Mouse (Mus musculus) gonadal fat pad, adult 2 months (tissue): ENCODE measurements at regions not wholly inside any gene's neighbourhood (a gene's known extent, or its start where the extent isn't known, plus 50 kb on each side); places are given as distances from the start of the nearest gene placed in this dataset.

Source experiments
- DNase-seq: peaks from one replicate; pipeline ENCODE4 v3.0.0-alpha.2; 2012; ENCODE audit warnings: low read depth

- DNase-seq = no peak
These were observed 241.6 kb upstream of the Hs6st1 start for GRCm38 (mm10) chr1:35826575-35827114.

GRCm38 (mm10) chr1:35827471-35827870, 240.7 kb upstream of the Hs6st1 start:
- no peak for DNase-seq

- no peak for DNase-seq
These were observed 234.0 kb upstream of the Hs6st1 start for GRCm38 (mm10) chr1:35834180-35834579.

- DNase-seq = no peak
These were observed 231.6 kb upstream of the Hs6st1 start for GRCm38 (mm10) chr1:35836552-35836951.

GRCm38 (mm10) chr1:35838625-35839024, 229.6 kb upstream of the Hs6st1 start:
- DNase-seq = no peak

- DNase-seq = no peak
These were observed 228.8 kb upstream of the Hs6st1 start for GRCm38 (mm10) chr1:35839446-35839845.

GRCm38 (mm10) chr1:35841626-35842025, 226.6 kb upstream of the Hs6st1 start:
- no peak for DNase-seq

- no peak for DNase-seq
These were observed 225.5 kb upstream of the Hs6st1 start for GRCm38 (mm10) chr1:35842707-35843106.

GRCm38 (mm10) chr1:35843566-35843965, 224.6 kb upstream of the Hs6st1 start:
- DNase-seq = no peak

GRCm38 (mm10) chr1:35846224-35846936, 221.8 kb upstream of the Hs6st1 start:
- no peak for DNase-seq

GRCm38 (mm10) chr1:35848160-35848954, 219.8 kb upstream of the Hs6st1 start:
- DNase-seq = no peak

GRCm38 (mm10) chr1:35849406-35850190, 218.6 kb upstream of the Hs6st1 start:
- no peak for DNase-seq

- DNase-seq = no peak
These were observed 218.0 kb upstream of the Hs6st1 start for GRCm38 (mm10) chr1:35850191-35850545.

- DNase-seq = no peak
These were observed 217.6 kb upstream of the Hs6st1 start for GRCm38 (mm10) chr1:35850566-35851085.

- DNase-seq = no peak
These were observed 216.4 kb upstream of the Hs6st1 start for GRCm38 (mm10) chr1:35851681-35852409.

- DNase-seq = no peak
These were observed 215.2 kb upstream of the Hs6st1 start for GRCm38 (mm10) chr1:35853018-35853417.

- DNase-seq = no peak
These were observed 212.6 kb upstream of the Hs6st1 start for GRCm38 (mm10) chr1:35855650-35856049.

GRCm38 (mm10) chr1:35858342-35858741, 209.9 kb upstream of the Hs6st1 start:
- no peak for DNase-seq

- DNase-seq = no peak
These were observed 207.4 kb upstream of the Hs6st1 start for GRCm38 (mm10) chr1:35860779-35861178.

GRCm38 (mm10) chr1:35862196-35862595, 206.0 kb upstream of the Hs6st1 start:
- no peak for DNase-seq

- DNase-seq = no peak
These were observed 205.5 kb upstream of the Hs6st1 start for GRCm38 (mm10) chr1:35862661-35863060.
